Mouse (Mus musculus) frontal cortex, postnatal 36 days (tissue): ENCODE measurements around the gene Best2.
A peak's percentile ranks its signal among the peaks of the same experiment; 100 is the strongest.

Experiments used
- DNase-seq, 2 experiments: peaks; one replicate each; pipeline ENCODE4 v3.0.0; 2022; ENCODE audit warnings: low spot score in 2 of 2

Gene Best2

DNA sequence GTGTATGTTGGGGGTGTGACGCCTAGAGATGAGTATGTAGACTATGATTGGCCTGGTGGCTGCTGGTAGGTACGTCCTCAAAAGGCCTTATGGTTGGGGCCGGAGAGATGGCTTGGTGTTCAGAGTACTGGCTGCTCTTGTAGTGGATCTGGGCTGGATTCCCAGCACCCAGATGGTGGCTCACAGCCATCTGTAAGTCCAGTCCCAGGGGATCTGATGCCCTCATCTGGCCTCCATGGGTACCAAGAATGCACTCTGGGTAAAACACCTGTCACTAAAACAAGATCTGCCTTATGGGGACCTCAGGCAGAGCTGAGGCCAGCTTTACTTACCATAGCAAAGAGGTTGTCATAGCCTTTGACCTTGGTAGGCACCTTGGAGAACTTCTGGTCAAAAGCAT lies 9.5 kb upstream of the Best2 start:
- no peak for DNase-seq

DNA sequence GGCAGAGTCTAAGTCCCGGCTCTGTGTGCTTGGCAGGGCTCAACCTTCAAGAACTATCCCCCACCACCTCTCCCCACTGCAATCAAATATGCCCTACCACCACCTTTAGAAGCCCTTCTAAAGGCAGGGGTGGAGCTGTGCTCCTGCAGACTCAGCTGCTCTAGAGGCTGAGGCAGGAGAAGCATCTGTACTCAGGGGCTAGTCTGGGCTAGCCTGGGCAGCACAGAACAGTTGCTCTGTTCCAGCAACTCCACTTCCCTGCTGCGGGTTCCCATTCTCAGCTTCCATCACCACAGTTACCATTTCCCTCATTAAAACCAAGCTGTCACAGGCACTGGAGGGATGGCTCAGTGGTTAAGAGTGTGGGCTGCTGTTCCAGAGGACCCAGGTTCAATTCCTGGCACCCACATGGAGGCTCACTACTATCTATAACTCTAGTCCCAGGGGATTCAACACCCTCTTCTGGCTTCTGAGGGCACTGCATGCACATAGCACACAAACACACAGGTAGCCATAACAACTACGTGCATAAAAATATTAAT lies 7.3 kb upstream of the Best2 start:
- DNase-seq, result no peak

DNA sequence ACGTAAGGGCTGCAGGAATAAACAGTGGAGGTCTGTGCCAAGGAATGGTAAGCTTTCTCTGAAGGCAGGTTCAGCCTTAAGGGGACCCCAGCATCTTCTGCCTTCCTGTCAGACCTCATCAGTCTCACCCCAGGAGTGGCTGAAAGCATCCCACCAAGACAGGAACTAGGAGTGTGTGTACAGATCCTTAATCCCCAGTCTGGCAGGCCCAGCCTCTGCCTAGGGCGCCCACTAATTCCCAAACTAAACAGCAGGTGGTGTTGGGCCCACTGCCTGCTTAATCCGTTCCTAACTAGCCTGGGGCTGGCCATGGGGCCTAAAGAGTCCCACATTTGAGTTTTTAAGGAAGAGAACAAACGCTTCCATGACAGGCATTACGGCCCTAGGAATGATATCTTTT lies 2.9 kb upstream of the Best2 start:
- no peak for DNase-seq

DNA sequence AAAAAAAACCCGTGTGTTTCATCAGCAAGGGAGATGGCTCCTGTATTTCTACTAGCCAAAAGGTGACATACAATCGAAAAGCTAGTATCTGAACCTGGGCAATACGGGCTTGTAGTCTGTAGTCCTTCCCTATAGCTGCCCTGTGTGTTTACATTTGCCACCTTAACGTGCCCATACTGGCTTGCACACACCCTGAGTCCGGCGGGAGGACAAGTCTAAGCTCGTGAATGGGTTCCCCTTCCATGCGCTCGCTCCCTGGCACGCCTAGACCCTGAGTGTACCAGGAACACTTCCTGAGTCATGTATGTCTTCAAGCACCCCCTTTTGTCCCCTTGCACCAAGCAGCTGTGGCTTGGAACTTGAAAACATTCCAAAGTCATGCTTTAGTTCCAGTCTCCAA lies 2.4 kb upstream of the Best2 start:
- no peak for DNase-seq

DNA sequence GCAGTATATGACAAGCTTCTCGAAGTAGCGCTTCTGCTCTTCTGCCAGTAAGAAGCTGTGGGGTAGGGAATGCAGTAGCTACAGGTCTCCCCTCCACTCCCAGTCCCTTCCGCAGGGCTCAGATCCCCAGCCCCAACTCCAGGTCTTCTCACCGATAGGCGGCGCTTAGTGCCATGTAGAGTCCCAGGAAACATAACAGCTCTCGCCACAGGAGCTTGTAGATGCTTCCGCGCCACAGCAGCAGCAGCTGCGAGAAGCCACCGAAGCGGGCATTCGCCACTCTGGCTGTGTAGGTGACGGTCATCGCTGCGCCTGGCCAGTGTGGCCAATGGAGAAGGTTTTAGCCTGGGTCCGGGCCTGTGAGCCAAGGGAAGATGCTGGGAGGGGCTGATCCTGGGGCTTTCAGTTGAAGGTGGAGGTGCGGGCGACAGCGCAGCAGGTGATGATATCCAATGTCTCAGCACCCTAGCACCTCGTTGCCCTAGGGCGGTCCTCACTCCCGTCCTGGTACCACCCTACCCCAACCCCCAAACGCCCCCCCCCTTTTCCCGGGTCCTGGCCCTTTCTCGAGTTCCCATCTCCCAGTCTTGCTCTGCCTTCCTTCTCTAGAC lies 996 bp downstream of the Best2 start:
- DNase-seq, result peak; percentile 71 to 82

DNA sequence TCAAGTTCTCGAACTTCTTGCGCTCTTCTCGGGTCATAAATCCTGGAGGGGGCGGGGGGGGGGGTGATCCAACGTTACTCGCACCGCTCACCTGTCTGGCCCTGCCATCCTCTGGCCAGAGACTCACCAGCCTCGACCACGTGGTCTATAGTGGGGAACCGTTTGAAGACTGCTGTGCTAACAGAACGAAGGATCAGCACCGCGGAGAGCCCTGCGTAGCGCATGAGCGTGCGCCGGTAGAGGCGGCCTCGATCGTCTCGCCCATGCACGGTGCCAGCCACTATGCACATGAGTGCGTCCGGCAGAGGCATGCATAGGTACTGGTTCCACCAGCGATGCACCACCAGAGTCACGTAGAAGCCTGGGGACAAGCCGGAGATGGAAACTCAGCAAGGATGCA lies 3.1 kb downstream of the Best2 start:
- no peak for DNase-seq

DNA sequence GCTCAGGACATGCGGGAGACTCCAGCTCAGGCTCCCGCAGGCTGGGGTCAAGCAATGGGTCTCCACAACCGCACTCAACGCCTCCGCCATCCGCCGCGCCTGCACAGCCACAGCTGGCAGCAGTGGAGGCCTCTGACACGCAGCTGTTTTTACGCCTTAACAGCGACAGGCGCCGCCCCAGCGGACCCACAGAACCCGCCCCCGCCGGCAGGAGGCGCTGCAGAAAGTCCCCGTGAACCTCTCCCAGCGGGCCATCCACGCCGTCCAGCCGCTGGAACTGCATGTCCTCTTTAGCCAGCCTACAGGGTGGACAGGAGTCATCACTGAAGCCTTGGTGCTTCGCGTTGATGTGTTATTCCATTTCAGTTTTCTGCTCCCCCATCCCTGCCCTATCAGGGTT lies 6.6 kb downstream of the Best2 start:
- no peak for DNase-seq

DNA sequence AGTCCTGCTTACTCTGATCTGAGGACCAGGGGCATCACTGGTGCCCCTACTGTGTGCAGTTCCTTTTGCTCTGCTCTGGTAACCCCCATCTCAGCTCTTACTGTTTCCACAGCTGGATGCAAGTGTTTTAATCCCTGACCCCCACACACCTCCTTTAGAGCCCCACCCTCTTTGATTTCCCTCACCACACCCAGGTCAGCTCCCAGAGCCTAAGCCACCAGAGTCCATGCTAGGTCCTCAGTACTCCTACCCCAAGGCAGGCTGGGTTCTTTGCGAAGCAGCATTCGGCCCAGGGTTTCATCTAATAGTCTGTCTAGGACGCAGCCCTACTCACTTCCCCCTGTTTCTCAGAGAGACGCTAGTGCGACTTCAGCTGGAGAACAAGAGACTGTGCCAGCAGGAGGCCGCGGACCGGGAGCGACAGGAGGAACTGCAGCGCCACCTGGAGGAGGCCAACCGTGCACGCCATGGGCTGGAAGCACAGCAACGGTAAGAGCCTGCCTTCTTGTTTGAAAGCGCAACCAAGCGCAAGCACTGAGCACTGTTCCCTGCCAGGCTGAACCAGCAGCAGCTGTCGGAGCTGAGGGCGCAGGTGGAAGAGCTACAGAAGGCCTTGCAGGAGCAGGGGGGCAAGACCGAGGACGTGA lies 16.6 kb downstream of the Best2 start:
- DNase-seq, result peak; percentile 92 to 94

DNA sequence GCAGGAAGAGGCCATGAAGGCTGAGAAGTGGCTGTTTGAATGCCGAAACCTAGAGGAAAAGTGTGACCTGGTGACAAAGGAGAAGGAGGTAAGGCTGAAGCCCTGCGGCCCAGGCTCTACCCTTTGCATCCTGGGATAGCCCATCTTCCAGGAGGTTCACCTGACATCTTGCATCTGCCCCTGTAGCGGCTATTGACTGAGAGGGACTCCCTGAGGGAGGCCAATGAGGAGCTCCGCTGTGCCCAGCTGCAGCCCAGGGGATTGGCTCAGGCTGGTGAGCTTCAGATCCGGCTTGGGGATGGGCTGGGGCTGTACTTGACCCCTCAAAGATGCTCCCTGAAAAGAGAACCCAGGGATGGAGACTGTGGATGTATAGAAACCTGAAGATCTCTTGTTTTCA lies 17.4 kb downstream of the Best2 start:
- DNase-seq, result no peak

DNA sequence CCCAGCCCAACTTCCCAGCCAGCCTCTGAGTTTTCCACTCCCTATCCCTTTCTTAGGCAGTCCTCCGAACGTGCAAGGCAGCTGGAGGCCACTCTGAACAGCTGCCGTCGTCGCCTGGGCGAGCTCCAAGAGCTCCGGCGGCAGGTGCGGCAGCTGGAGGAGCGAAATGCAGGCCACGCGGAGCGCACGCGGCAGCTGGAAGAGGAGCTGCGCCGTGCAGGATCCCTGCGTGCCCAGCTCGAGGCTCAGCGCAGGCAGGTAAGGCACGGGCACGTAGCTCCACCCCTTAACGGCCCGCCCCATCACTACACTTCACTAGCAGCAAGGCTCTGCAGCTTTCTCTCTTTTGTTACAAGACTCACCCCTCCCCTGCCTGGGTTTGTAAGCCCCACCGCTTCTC lies 18.7 kb downstream of the Best2 start:
- no peak for DNase-seq

DNA sequence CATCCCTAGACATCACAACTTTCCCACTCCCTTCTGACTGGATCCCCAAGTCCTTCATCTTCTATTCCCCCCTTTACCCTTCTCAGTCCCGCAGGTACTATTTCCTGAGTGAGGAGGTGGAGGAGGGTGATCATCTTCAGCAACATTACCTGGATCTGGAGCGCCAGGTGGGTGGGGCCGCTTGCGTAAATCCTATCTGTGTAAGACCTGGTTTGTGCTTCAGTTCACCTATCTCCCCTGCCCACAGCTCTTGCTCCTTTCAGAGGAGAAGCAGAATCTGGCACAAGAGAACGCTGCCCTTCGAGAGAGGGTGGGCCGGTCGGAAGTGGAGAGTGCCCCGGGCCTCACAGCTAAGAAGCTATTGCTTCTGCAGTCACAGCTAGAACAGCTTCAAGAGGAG lies 20.0 kb downstream of the Best2 start:
- DNase-seq, result no peak

DNA sequence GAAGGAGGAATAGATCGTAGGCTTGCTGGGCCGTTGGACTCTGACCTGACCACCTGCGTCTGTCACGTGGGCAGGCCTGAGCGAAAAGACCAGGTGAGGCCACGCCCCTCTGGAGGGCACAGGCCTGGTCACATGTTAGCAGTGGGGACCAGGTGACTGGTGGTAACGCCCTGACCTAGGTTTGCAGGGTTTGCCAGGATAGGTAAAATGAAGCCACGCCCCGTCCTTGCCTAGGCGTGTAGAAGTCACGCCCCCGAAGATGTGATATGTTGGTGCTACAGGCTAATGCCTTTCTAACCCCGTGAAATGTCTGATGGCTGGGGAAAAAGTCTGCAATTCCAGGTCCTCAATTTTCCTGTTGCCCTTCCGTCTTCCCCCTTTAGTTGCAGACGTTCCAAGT lies 23.5 kb downstream of the Best2 start:
- no peak for DNase-seq

DNA sequence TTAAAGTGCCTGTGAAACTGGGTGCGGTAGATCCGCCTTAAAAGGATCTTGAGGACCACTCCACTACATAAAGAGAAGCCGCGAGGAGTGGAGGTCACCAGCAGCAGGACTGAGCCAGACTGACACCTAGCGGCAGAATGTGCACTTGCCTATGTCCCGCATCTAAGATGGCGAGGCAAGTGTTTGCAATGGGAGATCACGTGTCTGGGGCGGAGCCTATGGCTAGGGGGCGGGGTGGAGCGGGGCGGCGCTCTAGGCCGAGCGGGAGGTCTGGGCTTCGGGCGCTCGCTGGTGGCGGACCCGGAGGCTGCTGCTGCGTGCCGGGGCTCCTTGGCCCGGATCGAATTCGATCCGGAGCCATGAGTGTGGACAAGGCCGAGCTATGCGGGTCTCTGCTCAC lies 24.0 kb downstream of the Best2 start, which contains the start of gene Hook2:
Gene Hook2 (plus strand): TSS at position 255 of the 400 bp plus-strand sequence.
- DNase-seq, result peak; percentile 94 to 98

DNA sequence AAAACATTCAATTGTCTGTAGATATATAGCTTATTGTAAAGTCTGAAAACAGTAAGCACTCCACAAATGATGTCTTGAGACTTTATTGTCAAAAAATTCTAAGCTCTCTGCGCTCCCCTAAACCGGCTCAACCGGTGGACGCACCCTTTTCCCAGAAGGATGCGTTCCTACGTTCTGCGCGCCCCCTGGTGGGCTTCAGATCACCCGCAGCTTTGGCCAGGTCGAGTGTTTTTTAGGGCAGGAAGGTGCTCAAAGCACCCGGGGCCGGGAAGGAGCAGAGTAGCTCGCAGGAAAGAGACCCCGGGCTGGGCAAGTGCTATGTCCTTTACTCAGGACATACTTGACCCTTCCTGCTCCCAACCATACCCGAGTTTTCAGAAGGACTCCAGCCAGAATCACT lies 24.5 kb downstream of the Best2 start:
- peak; percentile 85 to 90 for DNase-seq

DNA sequence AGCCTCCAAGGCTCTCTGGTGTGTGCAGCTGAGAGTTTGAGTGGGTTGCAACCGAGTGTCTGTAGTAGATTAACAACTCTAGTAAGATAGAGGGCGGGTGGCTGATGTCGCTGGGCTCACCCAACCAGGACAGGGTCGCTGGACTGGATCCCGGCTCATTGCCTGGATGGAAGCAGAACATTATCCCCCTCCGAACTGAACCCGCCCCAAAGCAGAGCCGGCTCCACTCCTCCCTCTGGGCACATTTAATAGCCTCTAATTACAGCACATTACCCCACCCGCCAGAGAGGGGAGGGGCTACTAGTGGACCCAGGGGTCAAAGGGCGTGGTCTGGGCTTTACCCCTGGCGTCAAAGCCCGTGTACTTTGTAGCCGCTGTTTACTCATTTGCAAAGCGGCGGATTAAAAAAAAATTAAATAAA lies 25.0 kb downstream of the Best2 start:
- no peak for DNase-seq

DNA sequence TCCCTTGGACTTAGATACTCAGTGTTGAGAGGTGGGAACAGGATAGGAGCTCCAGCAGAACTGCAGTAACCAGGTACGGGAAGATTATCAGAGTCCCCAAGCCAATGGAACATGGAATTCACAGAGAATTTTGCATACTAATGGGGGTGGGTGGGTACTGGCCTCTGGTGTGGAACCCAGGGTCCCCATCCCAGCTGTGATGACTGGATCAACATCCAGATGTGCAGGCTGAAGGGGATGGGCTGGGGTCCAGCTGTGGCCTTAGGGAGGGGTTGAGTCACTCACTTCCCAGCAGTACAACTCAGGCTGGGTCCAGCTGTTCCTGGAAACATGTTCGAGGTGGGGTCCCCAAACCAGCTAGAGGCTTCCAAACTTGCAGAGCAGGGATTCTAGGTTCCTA lies 26.4 kb downstream of the Best2 start:
- no peak for DNase-seq

DNA sequence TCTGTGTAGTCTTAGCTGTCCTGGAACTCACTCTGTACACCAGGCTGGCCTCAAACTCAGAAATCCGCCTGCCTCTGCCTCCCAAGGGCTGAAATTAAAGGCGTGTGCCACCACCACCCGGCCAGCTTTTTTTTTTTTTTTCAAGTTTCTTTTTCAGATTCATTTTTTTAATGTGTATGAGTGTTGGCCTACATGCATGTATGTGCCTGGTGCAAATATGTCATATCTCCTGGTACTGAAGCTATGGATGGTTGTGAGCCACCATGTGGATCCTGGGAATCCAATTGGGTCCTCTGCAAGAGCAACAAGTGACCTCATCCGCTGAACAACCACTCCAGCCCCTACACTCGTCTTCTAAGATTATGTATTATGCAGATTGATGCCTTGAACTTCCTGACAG lies 26.9 kb downstream of the Best2 start:
- no peak for DNase-seq

DNA sequence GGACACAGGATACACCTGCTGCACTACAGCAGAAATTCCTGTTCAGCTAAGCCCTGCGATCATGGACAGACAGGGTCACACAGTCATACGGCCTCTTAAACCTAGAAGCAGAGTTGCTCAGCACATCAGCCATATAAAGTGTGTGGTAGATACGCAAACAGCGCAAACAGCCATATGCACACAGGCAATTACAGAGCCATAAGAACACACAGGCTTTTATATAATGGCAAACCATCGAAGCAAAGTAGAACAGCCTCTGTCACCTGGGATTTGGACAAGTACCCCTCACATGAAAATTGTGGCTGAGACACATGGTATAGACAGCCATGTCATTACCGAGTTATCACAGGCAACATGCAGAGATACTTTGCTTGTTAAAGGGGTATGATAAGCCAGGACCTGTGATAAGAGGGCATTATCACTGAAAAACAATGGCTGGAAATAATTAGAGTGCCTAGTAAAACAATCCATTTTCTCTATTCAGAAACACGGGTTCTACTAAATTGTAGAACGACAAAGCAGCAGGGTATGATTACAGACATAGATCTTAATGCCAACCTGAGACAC lies 27.9 kb downstream of the Best2 start:
- DNase-seq, result no peak

DNA sequence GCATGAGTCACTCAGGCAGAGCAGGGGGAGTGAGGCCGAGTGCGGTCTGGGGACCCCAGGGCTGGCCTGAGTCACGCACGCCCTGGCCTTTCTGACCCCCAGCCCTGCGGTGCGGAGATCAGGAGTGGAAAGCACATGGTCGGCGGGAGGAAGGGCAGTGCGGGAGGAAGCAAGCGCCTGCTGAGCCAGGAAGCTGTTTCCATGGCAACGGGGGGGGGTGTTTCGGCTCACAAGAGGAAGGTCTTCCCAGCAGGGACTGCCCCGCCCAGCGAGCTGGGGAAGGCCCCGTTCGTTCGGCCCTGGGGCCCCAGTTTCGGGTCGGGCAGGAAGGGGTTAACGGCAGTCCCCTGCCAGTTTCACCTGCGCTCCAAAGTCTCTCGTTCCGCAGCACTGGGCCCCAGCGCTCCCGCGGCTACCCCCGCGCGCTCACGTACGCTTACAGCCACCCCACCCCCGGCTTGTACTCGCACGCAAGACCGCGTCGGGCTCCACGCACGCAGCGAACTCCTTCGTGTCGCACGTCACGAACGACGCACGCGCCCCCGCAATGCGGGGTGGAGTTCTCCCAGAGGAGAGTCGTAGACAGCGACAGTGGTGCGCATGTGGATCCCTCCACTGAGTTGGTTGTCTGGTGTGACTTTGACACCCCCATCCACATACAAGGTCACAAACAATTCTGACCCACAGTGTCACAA lies 28.5 kb downstream of the Best2 start:
- peak; percentile 94 to 97 for DNase-seq

DNA sequence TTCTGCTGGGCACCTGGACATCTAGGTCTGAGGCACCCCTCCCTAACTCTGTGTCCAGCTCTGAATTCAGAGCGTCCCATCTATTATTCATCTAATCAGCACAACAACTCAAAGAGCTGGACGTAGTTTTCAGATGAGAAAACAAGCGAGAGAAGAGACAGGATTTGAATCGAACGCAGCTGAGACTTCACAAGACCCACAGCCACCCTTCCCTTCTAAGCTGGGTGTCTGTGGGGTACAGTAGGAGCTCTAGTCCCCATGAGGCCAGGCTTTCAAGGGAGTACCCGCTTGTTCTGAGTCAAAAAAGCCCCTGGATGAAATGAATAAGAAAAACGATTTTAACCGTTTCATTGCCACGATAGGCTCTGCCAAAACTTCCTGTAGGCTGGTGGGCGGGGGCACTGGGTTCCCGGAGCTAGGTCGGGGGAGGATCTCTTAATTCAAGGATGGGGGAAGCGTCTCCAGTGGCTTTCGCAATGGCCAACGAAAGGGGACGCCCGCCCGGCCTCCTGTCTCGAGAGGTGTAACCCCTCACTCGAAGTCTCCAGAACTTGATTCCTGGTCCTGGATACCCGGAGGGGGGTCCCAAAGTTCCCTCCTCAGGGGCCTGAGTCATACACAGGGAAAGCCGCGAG lies 29.2 kb downstream of the Best2 start:
- no peak for DNase-seq

DNA sequence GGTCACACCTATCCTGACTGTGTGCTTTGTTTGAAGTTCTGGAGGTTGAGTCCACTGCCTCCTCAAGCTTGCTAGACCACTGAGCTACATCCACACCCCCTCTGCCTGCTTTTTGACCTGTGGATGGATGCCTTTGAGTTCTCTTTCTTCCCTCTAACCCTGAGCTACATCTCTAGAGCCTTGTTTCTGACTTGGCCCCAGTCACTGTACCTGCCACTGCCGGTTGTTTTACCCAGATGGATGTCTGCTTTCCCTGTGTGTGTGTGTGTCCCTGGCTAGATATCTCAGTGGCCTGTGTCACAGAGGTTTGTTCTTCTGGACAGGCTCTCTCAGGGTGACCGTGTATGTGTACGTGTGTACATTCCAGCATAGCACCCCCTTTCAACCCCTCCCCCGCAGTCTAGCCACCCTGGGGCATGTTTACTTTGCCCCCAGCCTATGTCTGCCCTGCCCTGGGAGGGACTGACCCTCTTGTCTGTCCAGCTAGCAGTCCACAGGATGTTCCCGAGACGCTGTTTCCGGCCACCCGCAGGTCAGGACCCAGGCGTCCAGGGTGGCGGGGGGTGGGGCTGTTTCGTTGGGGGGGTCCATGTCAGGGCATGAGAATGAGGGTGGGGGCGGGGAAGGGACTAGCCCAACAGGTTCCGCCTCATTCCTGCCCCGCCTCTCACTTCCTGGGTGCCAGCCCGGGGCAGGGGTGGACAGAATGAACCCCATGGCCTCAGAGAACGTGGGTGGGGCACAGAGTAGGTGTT lies 29.9 kb downstream of the Best2 start:
- DNase-seq, result no peak
